Mouse (Mus musculus) myocyte (in vitro differentiated cells): ENCODE measurements at regions not wholly inside any gene's neighbourhood (a gene's known extent, or its start where the extent isn't known, plus 50 kb on each side); places are given as distances from the start of the nearest gene placed in this dataset.
A peak's percentile ranks its signal among the peaks of the same experiment; 100 is the strongest.

Source experiments
- H3K27me3 ChIP-seq: one replicate; pipeline ENCODE4 v1.6.1; 2011; ENCODE audit not compliant: control insufficient read depth, insufficient read depth, insufficient read length
- H3K36me3 ChIP-seq: one replicate; pipeline ENCODE4 v1.6.1; 2011; ENCODE audit not compliant: control insufficient read depth, insufficient read depth
- H3K4me2 ChIP-seq: one replicate; pipeline ENCODE4 v1.6.1; 2011; ENCODE audit warnings: low read depth, control low read depth
- H3K4me3 ChIP-seq: one replicate; pipeline ENCODE4 v1.5.1; 2011; ENCODE audit warnings: mild to moderate bottlenecking, control low read depth, moderate library complexity
- H3K79me2 ChIP-seq: one replicate; pipeline ENCODE4 v1.6.1; 2011; ENCODE audit not compliant: control insufficient read depth, insufficient read depth
- H3ac ChIP-seq: one replicate; pipeline ENCODE4 v1.6.1; 2011; ENCODE audit not compliant: control insufficient read depth, insufficient read length
- CEBPB ChIP-seq: IDR thresholded peaks from 2 replicates; pipeline ENCODE4 v1.6.1; 2011; ENCODE audit warnings: mild to moderate bottlenecking, moderate library complexity; ENCODE audit not compliant: poor library complexity, insufficient read depth, severe bottlenecking
- E2F4 ChIP-seq: IDR thresholded peaks from one replicate; pipeline ENCODE4 v1.6.1; 2011; ENCODE audit warnings: mild to moderate bottlenecking, control low read depth, moderate library complexity; ENCODE audit not compliant: insufficient read depth
- MAX ChIP-seq: IDR thresholded peaks from one replicate; pipeline ENCODE4 v1.6.1; 2011; ENCODE audit warnings: low read depth, mild to moderate bottlenecking, control low read depth
- MYOD1 ChIP-seq, 3 experiments: IDR thresholded peaks; one replicate each; pipeline ENCODE4 v1.6.1; 2011; ENCODE audit warnings: control low read depth in 2 of 3, low read depth in 2 of 3, mild to moderate bottlenecking in 2 of 3, moderate library complexity in 1 of 3; ENCODE audit not compliant: insufficient read length in 2 of 3, control insufficient read depth in 1 of 3
- MYOG ChIP-seq, 3 experiments: IDR thresholded peaks; one replicate each; pipeline ENCODE4 v1.6.1; 2011; ENCODE audit warnings: control low read depth in 2 of 3, low read depth in 2 of 3, mild to moderate bottlenecking in 2 of 3; ENCODE audit not compliant: insufficient read length in 2 of 3, control insufficient read depth in 1 of 3, insufficient read depth in 1 of 3
- POLR2A ChIP-seq: IDR thresholded peaks from one replicate; pipeline ENCODE4 v1.6.1; 2011; ENCODE audit warnings: low read depth, mild to moderate bottlenecking, control low read depth, moderate library complexity; ENCODE audit not compliant: insufficient read length
- POLR2AphosphoS2 ChIP-seq: IDR thresholded peaks from one replicate; pipeline ENCODE4 v1.6.1; 2011; ENCODE audit warnings: low read depth, control low read depth; ENCODE audit not compliant: insufficient read length
- REST ChIP-seq: IDR thresholded peaks from one replicate; pipeline ENCODE4 v1.6.1; 2011; ENCODE audit warnings: mild to moderate bottlenecking, control low read depth, moderate library complexity; ENCODE audit not compliant: insufficient read depth, insufficient read length
- SRF ChIP-seq: IDR thresholded peaks from one replicate; pipeline ENCODE4 v1.6.1; 2011; ENCODE audit warnings: low read depth; ENCODE audit not compliant: control insufficient read depth, insufficient read length
- TCF12 ChIP-seq: IDR thresholded peaks from one replicate; pipeline ENCODE4 v1.6.1; 2011; ENCODE audit warnings: mild to moderate bottlenecking, control low read depth; ENCODE audit not compliant: poor library complexity, insufficient read depth, severe bottlenecking
- TCF3 ChIP-seq: IDR thresholded peaks from one replicate; pipeline ENCODE4 v1.6.1; 2011; ENCODE audit warnings: low read depth, control low read depth; ENCODE audit not compliant: insufficient read length
- USF1 ChIP-seq: IDR thresholded peaks from one replicate; pipeline ENCODE4 v1.6.1; 2011; ENCODE audit warnings: low read depth, mild to moderate bottlenecking, control low read depth, moderate library complexity

DNA sequence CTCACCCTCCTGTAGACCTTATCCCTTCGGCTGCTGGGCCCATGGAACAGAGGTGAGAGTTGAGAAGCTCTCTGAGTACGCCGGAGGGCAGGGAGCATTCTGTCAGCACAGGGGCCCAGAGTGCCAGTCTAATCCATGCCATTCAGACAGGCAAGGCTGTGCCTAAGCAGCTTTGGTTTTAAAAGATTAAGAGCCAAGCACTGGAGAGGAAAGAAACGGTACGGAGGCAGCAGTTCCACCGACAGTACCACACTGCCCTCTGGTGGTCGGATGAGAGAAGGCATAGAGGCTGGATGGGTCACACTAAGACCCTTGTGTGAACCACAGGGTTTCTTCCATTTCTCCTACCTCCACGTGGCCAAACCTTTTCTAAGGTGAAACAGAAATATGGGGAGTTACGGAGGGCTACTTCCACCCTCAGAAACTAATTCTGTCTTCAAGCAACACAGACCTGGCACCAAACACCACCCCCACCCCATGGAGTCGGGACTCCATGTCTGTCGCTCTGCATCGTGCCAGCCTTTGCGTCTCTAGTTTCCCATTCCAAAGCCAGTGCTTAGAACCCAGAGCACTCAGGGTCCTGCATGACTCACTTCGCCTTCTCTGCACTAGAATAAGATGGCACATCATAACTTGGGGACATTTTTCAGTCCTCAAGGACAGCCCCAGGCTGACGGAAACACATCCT, 297.9 kb downstream of the Tns1 start:
- no peak overlapping the region for H3ac ChIP-seq
- TF ChIP-seq SRF: no peak
- no peak for TF ChIP-seq TCF3
- no peak for TF ChIP-seq MYOD1 (IDR thresholded peaks at IDR 0.05; ENCODE audit: control insufficient read depth in 1 of 3, insufficient read length in 2 of 3, low read depth in 2 of 3)
- no peak for TF ChIP-seq POLR2AphosphoS2
- no peak for TF ChIP-seq POLR2A
- no peak for TF ChIP-seq TCF12
- TF ChIP-seq USF1: no peak
- no peak for TF ChIP-seq E2F4
- no peak for TF ChIP-seq MYOG (IDR thresholded peaks at IDR 0.05; ENCODE audit: control insufficient read depth in 1 of 3, insufficient read depth in 1 of 3, insufficient read length in 2 of 3, low read depth in 2 of 3)
- no peak for TF ChIP-seq MAX
- TF ChIP-seq CEBPB: no peak
- no peak overlapping the region for H3K4me3 ChIP-seq
- no peaks in the 10 kb centered on the region for H3K79me2 ChIP-seq
- H3K27me3 ChIP-seq: peaks cover 7% of the 10 kb centered on the region
- H3K4me2 ChIP-seq: no peak overlapping the region
- H3K36me3 ChIP-seq: no peaks in the 10 kb centered on the region

DNA sequence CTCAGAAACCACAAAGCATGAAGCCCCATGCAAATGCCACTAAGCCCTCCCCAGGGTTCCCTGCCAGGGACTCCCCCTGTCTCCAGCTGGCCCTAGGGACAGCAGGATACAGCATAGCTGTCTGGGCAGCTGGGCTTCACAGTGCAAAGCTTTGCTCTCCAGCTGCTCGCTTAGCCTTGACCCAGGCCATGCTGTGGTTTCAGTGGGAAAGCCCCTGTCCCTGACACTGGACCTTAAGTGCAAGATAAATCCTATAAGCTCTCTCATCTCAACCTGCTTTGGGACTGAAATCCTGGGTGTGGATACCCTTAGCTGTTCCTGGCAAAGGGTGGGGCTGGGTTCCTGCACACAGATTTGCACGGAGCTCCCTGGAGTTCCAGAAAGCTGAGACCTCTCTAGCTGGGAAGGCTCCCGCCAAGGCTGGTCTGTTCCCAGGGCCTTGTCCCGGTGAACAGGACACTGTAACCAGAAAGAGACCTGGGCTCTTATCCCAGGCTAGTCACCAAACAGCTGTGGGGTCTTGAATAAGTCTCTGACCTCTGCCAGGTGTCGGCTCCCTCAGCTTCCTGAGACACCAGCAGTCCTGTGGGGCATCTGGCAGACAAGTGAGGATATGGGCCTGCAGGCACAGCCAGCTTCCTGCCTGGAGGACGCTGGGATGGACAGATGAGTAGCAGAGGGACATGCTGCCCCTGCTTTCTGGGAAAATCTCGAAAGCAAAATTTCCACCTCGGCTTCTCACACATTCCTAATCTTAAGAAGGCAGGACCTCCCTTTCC, 299.7 kb downstream of the Tns1 start:
- Histone ChIP-seq H3K4me2 (peak overlapping the region; percentile 63), H3ac (no peak overlapping the region), H3K36me3 (no peaks in the 10 kb centered on the region), H3K27me3 (no peaks in the 10 kb centered on the region), H3K79me2 (no peaks in the 10 kb centered on the region), H3K4me3 (no peak overlapping the region)
- peak; percentile 99 for TF ChIP-seq TCF12
- peak; percentile 98 for TF ChIP-seq TCF3
- TF ChIP-seq REST: no peak
- peak; percentile 94 to 99 (median 98) for TF ChIP-seq MYOD1 (IDR thresholded peaks at IDR 0.05; ENCODE audit: control insufficient read depth in 1 of 3, insufficient read length in 2 of 3, low read depth in 2 of 3)
- TF ChIP-seq MYOG (IDR thresholded peaks at IDR 0.05; ENCODE audit: control insufficient read depth in 1 of 3, insufficient read depth in 1 of 3, insufficient read length in 2 of 3, low read depth in 2 of 3): peak; percentile 98 to 99 (median 99)

DNA sequence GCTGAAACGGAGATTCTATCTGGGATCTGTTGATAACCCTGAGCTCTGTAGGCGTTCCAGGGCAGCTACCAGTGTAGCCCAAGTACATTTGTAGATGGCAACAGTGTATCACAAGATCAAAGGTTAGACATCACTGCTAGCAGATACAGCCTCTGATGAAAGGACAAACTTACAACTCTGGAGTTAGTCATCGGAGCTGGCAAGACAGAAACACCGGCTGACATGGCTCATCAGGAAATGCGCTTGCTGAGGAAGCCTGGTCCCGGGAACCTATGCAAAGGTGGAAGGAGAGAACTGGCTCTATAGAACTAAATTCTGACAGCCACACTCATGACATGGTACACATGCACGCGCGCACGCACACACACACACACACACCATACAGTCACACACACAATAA, 300.5 kb downstream of the Tns1 start:
- no peaks in the 10 kb centered on the region for H3K79me2 ChIP-seq
- peak overlapping the region; percentile 63 for H3K4me2 ChIP-seq
- H3K27me3 ChIP-seq: no peaks in the 10 kb centered on the region
- TF ChIP-seq TCF3: no peak
- no peak for TF ChIP-seq USF1
- no peak for TF ChIP-seq TCF12
- TF ChIP-seq MAX: no peak
- TF ChIP-seq CEBPB: no peak
- no peak for TF ChIP-seq SRF
- TF ChIP-seq MYOD1 (IDR thresholded peaks at IDR 0.05; ENCODE audit: control insufficient read depth in 1 of 3, insufficient read length in 2 of 3, low read depth in 2 of 3): no peak
- TF ChIP-seq POLR2AphosphoS2: no peak
- no peak for TF ChIP-seq E2F4
- TF ChIP-seq POLR2A: no peak
- TF ChIP-seq MYOG (IDR thresholded peaks at IDR 0.05; ENCODE audit: control insufficient read depth in 1 of 3, insufficient read depth in 1 of 3, insufficient read length in 2 of 3, low read depth in 2 of 3): no peak
- TF ChIP-seq REST: no peak
- H3K4me3 ChIP-seq: no peak overlapping the region
- H3ac ChIP-seq: no peak overlapping the region
- no peaks in the 10 kb centered on the region for H3K36me3 ChIP-seq

DNA sequence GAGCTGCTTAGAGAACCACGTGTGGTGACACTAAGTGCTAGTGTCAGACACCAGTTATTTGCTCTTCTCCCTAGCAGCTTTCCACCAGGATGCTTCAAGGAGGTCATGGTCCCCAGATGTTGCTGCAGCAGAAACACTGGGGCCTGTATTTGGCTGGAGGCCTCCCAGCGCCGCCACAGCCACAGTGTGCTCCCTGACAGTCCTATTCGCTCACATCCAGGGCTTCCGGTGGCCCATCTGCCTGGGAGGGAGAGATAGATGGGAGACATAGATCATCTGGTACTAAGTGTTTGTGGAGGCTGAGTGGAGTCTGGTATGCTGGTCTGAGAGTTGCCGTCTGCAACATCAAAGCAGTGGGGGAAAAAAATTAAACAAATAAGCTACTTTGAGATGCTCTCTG, 301.6 kb downstream of the Tns1 start:
- no peak overlapping the region for H3ac ChIP-seq
- no peak overlapping the region for H3K4me2 ChIP-seq
- no peak overlapping the region for H3K4me3 ChIP-seq
- no peaks in the 10 kb centered on the region for H3K36me3 ChIP-seq
- no peaks in the 10 kb centered on the region for H3K79me2 ChIP-seq
- no peak for TF ChIP-seq E2F4
- no peak for TF ChIP-seq TCF3
- no peak for TF ChIP-seq MYOD1 (IDR thresholded peaks at IDR 0.05; ENCODE audit: control insufficient read depth in 1 of 3, insufficient read length in 2 of 3, low read depth in 2 of 3)
- no peak for TF ChIP-seq POLR2AphosphoS2
- TF ChIP-seq SRF: no peak
- no peak for TF ChIP-seq MYOG (IDR thresholded peaks at IDR 0.05; ENCODE audit: control insufficient read depth in 1 of 3, insufficient read depth in 1 of 3, insufficient read length in 2 of 3, low read depth in 2 of 3)
- no peak for TF ChIP-seq USF1
- no peak for TF ChIP-seq TCF12
- no peak for TF ChIP-seq REST
- TF ChIP-seq MAX: no peak
- TF ChIP-seq CEBPB: no peak
- no peaks in the 10 kb centered on the region for H3K27me3 ChIP-seq
